Mouse (Mus musculus): Measurements from ENCODE around the gene Grik2.

DNA sequence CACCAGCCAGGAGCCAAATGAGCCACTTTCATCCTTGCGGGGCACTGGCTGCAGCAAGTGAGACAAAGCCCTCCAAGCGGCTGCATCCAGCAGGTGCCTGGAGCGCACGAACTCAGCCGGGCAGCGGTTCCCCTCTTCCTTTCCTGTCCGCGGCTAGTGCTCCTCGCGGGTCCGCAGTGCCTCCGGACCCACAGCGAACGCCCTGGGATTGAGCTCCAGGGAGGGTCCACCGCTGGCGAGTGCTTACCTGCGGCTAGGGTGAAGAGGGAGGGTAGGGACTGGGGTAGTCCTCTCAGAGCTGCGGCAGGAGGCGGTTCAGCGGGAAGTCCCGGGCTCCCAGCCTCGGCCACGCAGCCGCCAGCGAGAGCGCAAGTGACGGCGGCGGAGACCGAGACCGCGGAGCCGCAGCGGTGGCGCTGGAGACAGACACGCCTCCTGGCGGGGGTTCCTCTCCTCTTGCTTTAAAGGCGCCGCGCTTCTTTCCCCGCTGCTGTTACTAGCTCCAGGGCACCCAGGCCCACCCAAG, at the start of gene Grik2:
- TF ChIP-seq POLR2A (IDR thresholded peaks at IDR 0.05; ENCODE audit: low read depth, low read length) (no peak), CTCF (IDR thresholded peaks at IDR 0.05; ENCODE audit: extremely low read depth, insufficient read length, insufficient replicate concordance, low read depth, low read length) (no peak)
